Mouse (Mus musculus): ENCODE measurements around the gene Defb25.

DNA sequence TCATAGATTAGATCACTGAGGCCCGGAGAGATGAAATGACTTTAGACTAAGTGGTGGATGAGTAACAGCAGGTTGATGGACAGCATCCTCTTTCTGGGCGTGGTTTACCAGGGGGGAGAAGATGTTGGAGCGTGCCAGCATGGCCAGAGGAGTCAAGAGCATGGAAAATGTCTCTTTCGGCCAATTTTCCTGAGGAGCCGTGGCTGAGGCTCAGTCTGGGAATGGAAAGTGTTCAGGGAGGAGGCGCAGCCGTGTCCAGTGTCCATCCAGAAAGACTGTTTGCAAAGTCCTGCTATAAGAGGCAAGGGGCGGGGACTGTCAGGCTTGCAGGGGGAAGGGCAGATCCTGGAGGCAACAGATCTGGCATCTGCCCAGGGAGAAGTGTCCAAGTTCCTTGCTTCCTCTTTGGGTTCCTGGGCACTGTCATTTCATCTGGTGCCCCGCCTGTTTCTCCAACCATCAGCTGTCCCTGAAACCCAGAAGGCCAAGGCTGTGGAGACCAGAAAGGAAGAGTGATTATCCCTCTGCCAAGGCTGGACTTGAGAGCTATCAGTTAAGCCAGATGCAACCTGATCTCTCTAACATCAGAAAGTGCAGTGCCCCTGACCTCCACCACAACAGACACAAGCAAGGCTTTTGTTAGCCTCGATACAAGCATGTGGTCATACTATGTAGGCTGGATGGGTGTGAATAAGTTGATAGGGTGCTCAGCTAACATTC lies 30.2 kb upstream of the Defb25 start:
- no peak for TF ChIP-seq CTCF (IDR thresholded peaks at IDR 0.05; ENCODE audit: insufficient read depth, low read depth, low read length)
- TF ChIP-seq POLR2A (IDR thresholded peaks at IDR 0.05; ENCODE audit: insufficient read depth, low read depth, low read length) = no peak

Measured in olfactory bulb, adult 2 months (tissue).